Mouse (Mus musculus): ENCODE measurements at regions not wholly inside any gene's neighbourhood (a gene's known extent, or its start where the extent isn't known, plus 50 kb on each side); places are given as distances from the start of the nearest gene placed in this dataset.

DNA sequence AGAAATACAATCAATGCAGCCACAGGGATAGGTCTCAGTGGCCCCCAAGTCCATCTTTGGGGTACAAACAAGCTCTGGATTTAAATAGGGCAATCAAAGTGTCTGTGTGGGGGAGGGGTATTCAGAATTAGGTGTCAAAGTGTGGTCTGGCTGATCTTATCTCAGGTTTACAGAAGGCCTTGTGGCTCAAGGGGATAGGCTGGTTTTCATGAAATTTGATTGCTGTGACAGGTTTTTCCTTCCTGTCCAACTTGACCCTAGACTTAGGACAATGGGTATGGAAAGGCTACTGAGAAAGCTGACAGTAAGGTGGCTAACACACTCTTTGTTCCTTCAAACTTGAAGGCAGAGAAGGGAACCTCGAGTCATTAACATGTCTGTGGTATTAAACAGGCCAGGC lies 349.3 kb upstream of the Zmiz1 start:
- peaks cover 7% of the 10 kb centered on the region; the same call in 1 of the 2 replicates for H3K4me1 ChIP-seq (ENCODE audit: insufficient read depth, low read length)
- no peak overlapping the region for H3K4me3 ChIP-seq (ENCODE audit: low read depth, low read length)
- ATAC-seq (ENCODE audit: low FRiP score), result no peak
- 31% methylated on average over 1 of the region's 1 CpGs for WGBS
- TF ChIP-seq CTCF (IDR thresholded peaks at IDR 0.05), result no peak
- no peaks in the 10 kb centered on the region for H3K27me3 ChIP-seq (ENCODE audit: insufficient read depth, low read length)
- no peaks in the 10 kb centered on the region for H3K9me3 ChIP-seq (ENCODE audit: low read length)
- H3K36me3 ChIP-seq (ENCODE audit: insufficient read depth, low read length), result no peaks in the 10 kb centered on the region
- DNase-seq (ENCODE audit: low spot score), result no peak
- H3K27ac ChIP-seq (ENCODE audit: low read depth, low read length), result peak overlapping the region; percentile 84
- no peak overlapping the region for H3K9ac ChIP-seq (replicated peaks; ENCODE audit: low read length, poor library complexity, severe bottlenecking)
- no peak overlapping the region for H3K4me2 ChIP-seq (ENCODE audit: low read depth, low read length, poor library complexity, severe bottlenecking)

DNA sequence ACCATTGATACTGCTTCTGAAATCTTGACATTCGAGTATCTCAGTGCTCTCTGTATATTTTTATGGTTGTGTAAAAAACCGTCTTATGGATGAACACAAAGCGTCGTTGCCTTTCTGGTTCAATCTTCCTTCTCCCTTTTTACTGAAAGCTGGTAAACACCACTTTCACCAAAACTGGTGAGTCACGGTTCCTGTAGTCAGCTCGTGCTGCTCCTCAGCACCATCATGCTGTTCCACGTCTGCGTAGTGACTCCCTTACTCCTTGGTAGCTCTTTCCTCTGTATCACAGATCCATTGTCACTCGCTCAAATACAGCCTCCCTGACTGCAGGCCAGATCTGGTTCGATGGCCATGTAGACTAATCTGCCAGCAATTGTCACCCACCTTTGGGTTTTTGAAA lies 346.2 kb upstream of the Zmiz1 start:
- ATAC-seq (ENCODE audit: low FRiP score) (no peak), DNase-seq (ENCODE audit: low spot score) (no peak)
- no peak overlapping the region for H3K27ac ChIP-seq (ENCODE audit: low read depth, low read length)
- H3K9ac ChIP-seq (replicated peaks; ENCODE audit: low read length, poor library complexity, severe bottlenecking), result no peak overlapping the region
- WGBS, result 74% methylated on average over 10 of the region's 10 CpGs
- no peaks in the 10 kb centered on the region for H3K9me3 ChIP-seq (ENCODE audit: low read length)
- peaks cover 7% of the 10 kb centered on the region; the same call in 1 of the 2 replicates for H3K4me1 ChIP-seq (ENCODE audit: insufficient read depth, low read length)
- TF ChIP-seq CTCF (IDR thresholded peaks at IDR 0.05), result no peak
- H3K4me2 ChIP-seq (ENCODE audit: low read depth, low read length, poor library complexity, severe bottlenecking), result no peak overlapping the region
- no peaks in the 10 kb centered on the region for H3K27me3 ChIP-seq (ENCODE audit: insufficient read depth, low read length)
- no peak overlapping the region for H3K4me3 ChIP-seq (ENCODE audit: low read depth, low read length)
- no peaks in the 10 kb centered on the region for H3K36me3 ChIP-seq (ENCODE audit: insufficient read depth, low read length)

DNA sequence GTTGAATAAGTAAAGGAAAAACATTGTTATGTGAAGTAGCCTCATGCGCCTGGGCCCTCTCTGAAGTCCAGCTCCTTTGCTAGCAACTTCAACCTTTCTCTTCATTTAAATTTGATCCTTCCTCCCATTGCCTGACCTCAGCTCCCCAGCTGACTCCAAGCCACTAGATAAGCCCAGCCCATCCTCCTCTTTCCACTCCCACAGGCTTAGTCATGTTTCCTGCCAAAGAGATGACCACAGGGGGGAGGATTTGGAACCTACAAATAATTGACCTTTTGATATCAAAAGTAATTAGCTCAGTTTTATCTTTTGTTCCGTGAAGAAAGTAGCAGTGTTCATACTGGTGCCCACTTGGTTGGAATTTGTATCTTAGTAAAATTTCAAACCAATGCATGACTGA lies 345.7 kb upstream of the Zmiz1 start:
- H3K36me3 ChIP-seq (ENCODE audit: insufficient read depth, low read length), result no peaks in the 10 kb centered on the region
- H3K4me2 ChIP-seq (ENCODE audit: low read depth, low read length, poor library complexity, severe bottlenecking), result no peak overlapping the region
- no peaks in the 10 kb centered on the region for H3K27me3 ChIP-seq (ENCODE audit: insufficient read depth, low read length)
- no peak overlapping the region for H3K9ac ChIP-seq (replicated peaks; ENCODE audit: low read length, poor library complexity, severe bottlenecking)
- no peak for TF ChIP-seq CTCF (IDR thresholded peaks at IDR 0.05)
- no peaks in the 10 kb centered on the region for H3K9me3 ChIP-seq (ENCODE audit: low read length)
- no peak for DNase-seq (ENCODE audit: low spot score)
- peaks cover 7% of the 10 kb centered on the region; the same call in 1 of the 2 replicates for H3K4me1 ChIP-seq (ENCODE audit: insufficient read depth, low read length)
- no peak overlapping the region for H3K27ac ChIP-seq (ENCODE audit: low read depth, low read length)
- H3K4me3 ChIP-seq (ENCODE audit: low read depth, low read length), result no peak overlapping the region
- ATAC-seq (ENCODE audit: low FRiP score), result no peak
- 78% methylated on average over 2 of the region's 2 CpGs for WGBS

DNA sequence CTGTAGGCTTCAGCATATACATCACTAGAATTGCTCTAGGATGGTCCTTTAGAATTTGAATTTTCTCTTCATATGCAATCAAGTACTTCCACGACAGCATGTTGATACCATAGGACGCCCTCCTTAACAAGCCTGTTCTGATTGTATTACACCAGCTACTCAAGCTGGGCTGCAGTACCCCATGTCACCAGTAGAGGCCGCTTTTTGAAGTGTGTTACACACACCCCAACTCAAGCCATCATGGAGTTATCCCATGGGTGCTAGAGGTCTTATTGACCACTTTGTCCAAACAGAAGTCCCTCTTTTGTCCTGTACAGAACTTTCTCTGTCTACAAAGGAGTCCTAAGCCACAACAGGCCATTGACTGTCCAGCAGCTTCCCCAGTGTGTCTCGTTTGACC lies 342.6 kb upstream of the Zmiz1 start:
- Histone ChIP-seq H3K4me2 (ENCODE audit: low read depth, low read length, poor library complexity, severe bottlenecking) (no peak overlapping the region), H3K4me1 (ENCODE audit: insufficient read depth, low read length) (no peaks in the 10 kb centered on the region), H3K27ac (ENCODE audit: low read depth, low read length) (no peak overlapping the region), H3K9me3 (ENCODE audit: low read length) (no peaks in the 10 kb centered on the region), H3K27me3 (ENCODE audit: insufficient read depth, low read length) (no peaks in the 10 kb centered on the region), H3K4me3 (ENCODE audit: low read depth, low read length) (no peak overlapping the region), H3K36me3 (ENCODE audit: insufficient read depth, low read length) (no peaks in the 10 kb centered on the region), H3K9ac (replicated peaks; ENCODE audit: low read length, poor library complexity, severe bottlenecking) (no peak overlapping the region)
- no peak for ATAC-seq (ENCODE audit: low FRiP score)
- 58% methylated on average over 4 of the region's 4 CpGs for WGBS
- peak; percentile 82 for TF ChIP-seq CTCF (IDR thresholded peaks at IDR 0.05)
- DNase-seq (ENCODE audit: low spot score), result peak; percentile 67

DNA sequence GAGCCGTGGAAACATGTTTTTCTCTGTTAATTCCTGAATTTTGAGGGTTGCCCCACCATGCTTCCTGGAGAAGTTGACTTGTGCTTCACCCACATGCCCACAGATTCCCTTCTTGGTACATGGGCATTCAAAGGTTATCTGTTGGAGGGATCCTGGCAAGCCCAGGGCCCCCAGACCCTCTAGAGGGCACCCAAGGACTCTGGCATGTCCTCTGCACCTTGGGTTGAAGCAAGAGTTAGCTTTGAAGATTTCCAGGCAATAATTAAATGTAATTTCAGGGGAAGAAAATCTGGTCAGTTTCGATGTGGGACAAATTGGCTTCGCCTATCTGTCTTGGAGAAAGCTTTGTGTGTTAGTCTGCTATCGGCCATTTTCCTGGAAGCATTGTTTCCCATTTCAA lies 339.0 kb upstream of the Zmiz1 start:
- Histone ChIP-seq H3K9me3 (ENCODE audit: low read length) (no peaks in the 10 kb centered on the region), H3K9ac (replicated peaks; ENCODE audit: low read length, poor library complexity, severe bottlenecking) (no peak overlapping the region), H3K27me3 (ENCODE audit: insufficient read depth, low read length) (no peaks in the 10 kb centered on the region), H3K4me2 (ENCODE audit: low read depth, low read length, poor library complexity, severe bottlenecking) (no peak overlapping the region), H3K4me1 (ENCODE audit: insufficient read depth, low read length) (no peaks in the 10 kb centered on the region), H3K36me3 (ENCODE audit: insufficient read depth, low read length) (no peaks in the 10 kb centered on the region), H3K27ac (ENCODE audit: low read depth, low read length) (no peak overlapping the region), H3K4me3 (ENCODE audit: low read depth, low read length) (no peak overlapping the region)
- no peak for DNase-seq (ENCODE audit: low spot score)
- no peak for ATAC-seq (ENCODE audit: low FRiP score)
- TF ChIP-seq CTCF (IDR thresholded peaks at IDR 0.05), result peak; percentile 47
- 74% methylated on average over 4 of the region's 4 CpGs for WGBS

DNA sequence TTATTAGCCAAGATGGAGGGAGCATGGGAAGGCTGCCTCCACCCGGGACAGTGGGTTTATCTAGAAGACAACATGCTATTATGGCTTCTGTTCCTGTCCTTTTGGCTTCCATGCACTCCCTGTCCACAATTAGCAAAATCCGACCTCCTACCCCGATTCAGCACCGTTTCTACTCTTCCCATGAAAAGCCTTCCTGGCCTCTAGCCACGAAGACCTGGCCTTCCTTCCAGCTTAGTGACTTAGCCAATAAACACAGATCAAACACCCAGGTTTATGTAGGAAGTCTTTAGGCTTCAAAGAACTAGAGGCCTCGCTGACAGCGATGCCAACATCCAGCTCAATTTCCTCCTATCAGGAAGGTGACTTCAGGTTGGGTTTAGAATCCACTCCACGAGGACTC lies 338.5 kb upstream of the Zmiz1 start:
- Histone ChIP-seq H3K36me3 (ENCODE audit: insufficient read depth, low read length) (no peaks in the 10 kb centered on the region), H3K27ac (ENCODE audit: low read depth, low read length) (no peak overlapping the region), H3K4me1 (ENCODE audit: insufficient read depth, low read length) (no peaks in the 10 kb centered on the region), H3K9me3 (ENCODE audit: low read length) (no peaks in the 10 kb centered on the region), H3K4me3 (ENCODE audit: low read depth, low read length) (no peak overlapping the region), H3K4me2 (ENCODE audit: low read depth, low read length, poor library complexity, severe bottlenecking) (no peak overlapping the region), H3K9ac (replicated peaks; ENCODE audit: low read length, poor library complexity, severe bottlenecking) (no peak overlapping the region), H3K27me3 (ENCODE audit: insufficient read depth, low read length) (no peaks in the 10 kb centered on the region)
- ATAC-seq (ENCODE audit: low FRiP score) (no peak), DNase-seq (ENCODE audit: low spot score) (no peak)
- TF ChIP-seq CTCF (IDR thresholded peaks at IDR 0.05), result no peak
- WGBS, result 60% methylated on average over 8 of the region's 8 CpGs

Data from midbrain, postnatal 0 days (tissue).